Mouse (Mus musculus): ENCODE data around the gene Grik3. TPM values are rescaled to one million over a fixed set of nuclear protein-coding genes. Genes with fewer than 3 reads are reported as not detected.

Gene Grik3
- polyA plus RNA-seq, 1 experiment from 2014 or later = not detected

- Histone ChIP-seq H3K36me3 (ENCODE audit: inconsistent target) (no peaks in the 10 kb centered on the region), H3K79me2 (ENCODE audit: inconsistent target) (no peaks in the 10 kb centered on the region), H3K4me3 (ENCODE audit: inconsistent target) (no peak overlapping the region), H3K27ac (no peak overlapping the region)
- 10% methylated on average over 11 of the region's 11 CpGs for WGBS (ENCODE audit: missing documents)
These were observed 83.6 kb downstream of the Grik3 start for GRCm38 (mm10) chr4:125573951-125574675.

GRCm38 (mm10) chr4:125580336-125580735, 89.8 kb downstream of the Grik3 start:
- Histone ChIP-seq H3K4me3 (ENCODE audit: inconsistent target) (no peak overlapping the region), H3K36me3 (ENCODE audit: inconsistent target) (no peaks in the 10 kb centered on the region), H3K27ac (no peak overlapping the region), H3K79me2 (ENCODE audit: inconsistent target) (no peaks in the 10 kb centered on the region)
- 45% methylated on average over 5 of the region's 5 CpGs for WGBS (ENCODE audit: missing documents)

GRCm38 (mm10) chr4:125583272-125583671, 92.8 kb downstream of the Grik3 start:
- H3K36me3 ChIP-seq (ENCODE audit: inconsistent target) = no peaks in the 10 kb centered on the region
- no peak overlapping the region for H3K27ac ChIP-seq
- H3K79me2 ChIP-seq (ENCODE audit: inconsistent target) = no peaks in the 10 kb centered on the region
- H3K4me3 ChIP-seq (ENCODE audit: inconsistent target) = no peak overlapping the region
- 85% methylated on average over 9 of the region's 9 CpGs for WGBS (ENCODE audit: missing documents)

- Histone ChIP-seq H3K79me2 (ENCODE audit: inconsistent target) (no peaks in the 10 kb centered on the region), H3K4me3 (ENCODE audit: inconsistent target) (no peak overlapping the region), H3K36me3 (ENCODE audit: inconsistent target) (no peaks in the 10 kb centered on the region), H3K27ac (no peak overlapping the region)
- 88% methylated on average over 4 of the region's 4 CpGs for WGBS (ENCODE audit: missing documents)
These were observed 93.4 kb downstream of the Grik3 start for GRCm38 (mm10) chr4:125583935-125584334.

GRCm38 (mm10) chr4:125584676-125585075, 94.2 kb downstream of the Grik3 start:
- no peak overlapping the region for H3K27ac ChIP-seq
- no peaks in the 10 kb centered on the region for H3K36me3 ChIP-seq (ENCODE audit: inconsistent target)
- H3K4me3 ChIP-seq (ENCODE audit: inconsistent target) = no peak overlapping the region
- 76% methylated on average over 3 of the region's 3 CpGs for WGBS (ENCODE audit: missing documents)
- no peaks in the 10 kb centered on the region for H3K79me2 ChIP-seq (ENCODE audit: inconsistent target)

- H3K36me3 ChIP-seq (ENCODE audit: inconsistent target) = no peaks in the 10 kb centered on the region
- H3K79me2 ChIP-seq (ENCODE audit: inconsistent target) = no peaks in the 10 kb centered on the region
- no peak overlapping the region for H3K27ac ChIP-seq
- 51% methylated on average over 12 of the region's 12 CpGs for WGBS (ENCODE audit: missing documents)
- no peak overlapping the region for H3K4me3 ChIP-seq (ENCODE audit: inconsistent target)
These were observed 97.1 kb downstream of the Grik3 start for GRCm38 (mm10) chr4:125587577-125587976.

GRCm38 (mm10) chr4:125590241-125590919, 99.9 kb downstream of the Grik3 start:
- Histone ChIP-seq H3K4me3 (ENCODE audit: inconsistent target) (no peak overlapping the region), H3K79me2 (ENCODE audit: inconsistent target) (no peaks in the 10 kb centered on the region), H3K27ac (no peak overlapping the region), H3K36me3 (ENCODE audit: inconsistent target) (no peaks in the 10 kb centered on the region)
- 11% methylated on average over 14 of the region's 14 CpGs for WGBS (ENCODE audit: missing documents)

- no peaks in the 10 kb centered on the region for H3K79me2 ChIP-seq (ENCODE audit: inconsistent target)
- H3K27ac ChIP-seq = no peak overlapping the region
- no peak overlapping the region for H3K4me3 ChIP-seq (ENCODE audit: inconsistent target)
- no peaks in the 10 kb centered on the region for H3K36me3 ChIP-seq (ENCODE audit: inconsistent target)
- 19% methylated on average over 4 of the region's 4 CpGs for WGBS (ENCODE audit: missing documents)
These were observed 102.2 kb downstream of the Grik3 start for GRCm38 (mm10) chr4:125592663-125593062.

- 84% methylated on average over 9 of the region's 9 CpGs for WGBS (ENCODE audit: missing documents)
- Histone ChIP-seq H3K79me2 (ENCODE audit: inconsistent target) (no peaks in the 10 kb centered on the region), H3K4me3 (ENCODE audit: inconsistent target) (no peak overlapping the region), H3K27ac (no peak overlapping the region), H3K36me3 (ENCODE audit: inconsistent target) (no peaks in the 10 kb centered on the region)
These were observed 104.5 kb downstream of the Grik3 start for GRCm38 (mm10) chr4:125595011-125595410.

- H3K4me3 ChIP-seq (ENCODE audit: inconsistent target) = no peak overlapping the region
- no peak overlapping the region for H3K27ac ChIP-seq
- no peaks in the 10 kb centered on the region for H3K79me2 ChIP-seq (ENCODE audit: inconsistent target)
- WGBS (ENCODE audit: missing documents) = 40% methylated on average over 10 of the region's 10 CpGs
- H3K36me3 ChIP-seq (ENCODE audit: inconsistent target) = no peaks in the 10 kb centered on the region
These were observed 108.2 kb downstream of the Grik3 start for GRCm38 (mm10) chr4:125598677-125599076.

GRCm38 (mm10) chr4:125599510-125600005, 109.1 kb downstream of the Grik3 start:
- Histone ChIP-seq H3K4me3 (ENCODE audit: inconsistent target) (no peak overlapping the region), H3K36me3 (ENCODE audit: inconsistent target) (no peaks in the 10 kb centered on the region), H3K27ac (no peak overlapping the region), H3K79me2 (ENCODE audit: inconsistent target) (no peaks in the 10 kb centered on the region)
- 68% methylated on average over 3 of the region's 3 CpGs for WGBS (ENCODE audit: missing documents)

GRCm38 (mm10) chr4:125600642-125601041, 110.1 kb downstream of the Grik3 start:
- Histone ChIP-seq H3K79me2 (ENCODE audit: inconsistent target) (no peaks in the 10 kb centered on the region), H3K27ac (no peak overlapping the region), H3K36me3 (ENCODE audit: inconsistent target) (no peaks in the 10 kb centered on the region), H3K4me3 (ENCODE audit: inconsistent target) (no peak overlapping the region)
- WGBS (ENCODE audit: missing documents) = 75% methylated on average over 7 of the region's 8 CpGs

GRCm38 (mm10) chr4:125601301-125601700, 110.8 kb downstream of the Grik3 start:
- H3K36me3 ChIP-seq (ENCODE audit: inconsistent target) = no peaks in the 10 kb centered on the region
- 20% methylated on average over 3 of the region's 3 CpGs for WGBS (ENCODE audit: missing documents)
- no peak overlapping the region for H3K4me3 ChIP-seq (ENCODE audit: inconsistent target)

GRCm38 (mm10) chr4:125604494-125604893, 114.0 kb downstream of the Grik3 start:
- H3K27ac ChIP-seq = no peak overlapping the region
- WGBS (ENCODE audit: missing documents) = 62% methylated on average over 7 of the region's 7 CpGs
- no peaks in the 10 kb centered on the region for H3K79me2 ChIP-seq (ENCODE audit: inconsistent target)
- H3K4me3 ChIP-seq (ENCODE audit: inconsistent target) = no peak overlapping the region
- no peaks in the 10 kb centered on the region for H3K36me3 ChIP-seq (ENCODE audit: inconsistent target)

More at GRCm38 (mm10) chr4:125601301-125601700, 110.8 kb downstream of the Grik3 start:
- H3K79me2 ChIP-seq (ENCODE audit: inconsistent target) = no peaks in the 10 kb centered on the region
- H3K27ac ChIP-seq = no peak overlapping the region

- Histone ChIP-seq H3K36me3 (ENCODE audit: inconsistent target) (no peaks in the 10 kb centered on the region), H3K79me2 (ENCODE audit: inconsistent target) (no peaks in the 10 kb centered on the region), H3K27ac (no peak overlapping the region), H3K4me3 (ENCODE audit: inconsistent target) (no peak overlapping the region)
- 81% methylated on average over 6 of the region's 6 CpGs for WGBS (ENCODE audit: missing documents)
These were observed 115.6 kb downstream of the Grik3 start for GRCm38 (mm10) chr4:125606147-125606546.
